Mouse (Mus musculus): ENCODE measurements at regions not wholly inside any gene's neighbourhood (a gene's known extent, or its start where the extent isn't known, plus 50 kb on each side); places are given as distances from the start of the nearest gene placed in this dataset.

- 8% methylated on average over 2 of the region's 2 CpGs for WGBS
- H3K4me1 ChIP-seq (ENCODE audit: control insufficient read depth, insufficient read depth, low read length), result no peaks in the 10 kb centered on the region
- TF ChIP-seq POLR2A (IDR thresholded peaks at IDR 0.05; ENCODE audit: extremely low read depth, insufficient read depth, low read length) (no peak), CTCF (IDR thresholded peaks at IDR 0.05; ENCODE audit: low read depth, low read length) (no peak)
Measured at GRCm38 (mm10) chr13:79285478-79285877, 1085.9 kb upstream of the Nr2f1 start.

GRCm38 (mm10) chr13:79277714-79278113, 1078.2 kb upstream of the Nr2f1 start:
- no peaks in the 10 kb centered on the region for H3K79me2 ChIP-seq (ENCODE audit: control insufficient read depth, insufficient read depth, low read length)
- no peak for TF ChIP-seq CTCF (IDR thresholded peaks at IDR 0.05; ENCODE audit: low read depth, low read length)
- TF ChIP-seq POLR2A (IDR thresholded peaks at IDR 0.05; ENCODE audit: extremely low read depth, insufficient read depth, low read length), result no peak
- H3K4me1 ChIP-seq (ENCODE audit: control insufficient read depth, insufficient read depth, low read length), result no peaks in the 10 kb centered on the region
- 62% methylated on average over 6 of the region's 6 CpGs for WGBS
- H3K27ac ChIP-seq (replicated peaks; ENCODE audit: insufficient read depth, low read depth, low read length), result no peak overlapping the region
- no peak overlapping the region for H3K9ac ChIP-seq (ENCODE audit: low read depth, low read length)
- DNase-seq (ENCODE audit: extremely low read depth, low read depth, low spot score), result no peak
- no peaks in the 10 kb centered on the region for H3K36me3 ChIP-seq (ENCODE audit: control insufficient read depth, insufficient read depth, low read length)
- no peak overlapping the region for H3K4me3 ChIP-seq (ENCODE audit: insufficient read depth, low read depth, low read length)
- H3K27me3 ChIP-seq (ENCODE audit: control insufficient read depth, insufficient read depth, low read length), result no peaks in the 10 kb centered on the region

More at GRCm38 (mm10) chr13:79285478-79285877, 1085.9 kb upstream of the Nr2f1 start:
- Histone ChIP-seq H3K79me2 (ENCODE audit: control insufficient read depth, insufficient read depth, low read length) (no peaks in the 10 kb centered on the region), H3K27me3 (ENCODE audit: control insufficient read depth, insufficient read depth, low read length) (no peaks in the 10 kb centered on the region), H3K4me3 (ENCODE audit: insufficient read depth, low read depth, low read length) (no peak overlapping the region), H3K36me3 (ENCODE audit: control insufficient read depth, insufficient read depth, low read length) (no peaks in the 10 kb centered on the region), H3K27ac (replicated peaks; ENCODE audit: insufficient read depth, low read depth, low read length) (no peak overlapping the region), H3K9ac (ENCODE audit: low read depth, low read length) (no peak overlapping the region)
- peak; percentile 69 for DNase-seq (ENCODE audit: extremely low read depth, low read depth, low spot score)

GRCm38 (mm10) chr13:79277313-79277712, 1077.8 kb upstream of the Nr2f1 start:
- no peak for TF ChIP-seq POLR2A (IDR thresholded peaks at IDR 0.05; ENCODE audit: extremely low read depth, insufficient read depth, low read length)
- H3K36me3 ChIP-seq (ENCODE audit: control insufficient read depth, insufficient read depth, low read length), result no peaks in the 10 kb centered on the region
- H3K4me3 ChIP-seq (ENCODE audit: insufficient read depth, low read depth, low read length), result no peak overlapping the region
- H3K79me2 ChIP-seq (ENCODE audit: control insufficient read depth, insufficient read depth, low read length), result no peaks in the 10 kb centered on the region
- no peaks in the 10 kb centered on the region for H3K4me1 ChIP-seq (ENCODE audit: control insufficient read depth, insufficient read depth, low read length)
- DNase-seq (ENCODE audit: extremely low read depth, low read depth, low spot score), result no peak
- 83% methylated on average over 7 of the region's 7 CpGs for WGBS
- H3K9ac ChIP-seq (ENCODE audit: low read depth, low read length), result no peak overlapping the region
- no peak overlapping the region for H3K27ac ChIP-seq (replicated peaks; ENCODE audit: insufficient read depth, low read depth, low read length)
- H3K27me3 ChIP-seq (ENCODE audit: control insufficient read depth, insufficient read depth, low read length), result no peaks in the 10 kb centered on the region

GRCm38 (mm10) chr13:79255362-79255761, 1055.8 kb upstream of the Nr2f1 start:
- no peak for TF ChIP-seq POLR2A (IDR thresholded peaks at IDR 0.05; ENCODE audit: extremely low read depth, insufficient read depth, low read length)
- no peak for TF ChIP-seq CTCF (IDR thresholded peaks at IDR 0.05; ENCODE audit: low read depth, low read length)
- no peak for DNase-seq (ENCODE audit: extremely low read depth, low read depth, low spot score)
- WGBS, result 57% methylated on average over 5 of the region's 5 CpGs
- no peaks in the 10 kb centered on the region for H3K4me1 ChIP-seq (ENCODE audit: control insufficient read depth, insufficient read depth, low read length)
- no peaks in the 10 kb centered on the region for H3K27me3 ChIP-seq (ENCODE audit: control insufficient read depth, insufficient read depth, low read length)
- no peak overlapping the region for H3K4me3 ChIP-seq (ENCODE audit: insufficient read depth, low read depth, low read length)
- no peak overlapping the region for H3K27ac ChIP-seq (replicated peaks; ENCODE audit: insufficient read depth, low read depth, low read length)
- H3K9ac ChIP-seq (ENCODE audit: low read depth, low read length), result no peak overlapping the region
- H3K36me3 ChIP-seq (ENCODE audit: control insufficient read depth, insufficient read depth, low read length), result no peaks in the 10 kb centered on the region
- no peaks in the 10 kb centered on the region for H3K79me2 ChIP-seq (ENCODE audit: control insufficient read depth, insufficient read depth, low read length)

- DNase-seq (ENCODE audit: extremely low read depth, low read depth, low spot score), result no peak
- Histone ChIP-seq H3K9ac (ENCODE audit: low read depth, low read length) (no peak overlapping the region), H3K4me1 (ENCODE audit: control insufficient read depth, insufficient read depth, low read length) (no peaks in the 10 kb centered on the region), H3K4me3 (ENCODE audit: insufficient read depth, low read depth, low read length) (no peak overlapping the region), H3K79me2 (ENCODE audit: control insufficient read depth, insufficient read depth, low read length) (no peaks in the 10 kb centered on the region), H3K27ac (replicated peaks; ENCODE audit: insufficient read depth, low read depth, low read length) (no peak overlapping the region), H3K36me3 (ENCODE audit: control insufficient read depth, insufficient read depth, low read length) (no peaks in the 10 kb centered on the region), H3K27me3 (ENCODE audit: control insufficient read depth, insufficient read depth, low read length) (no peaks in the 10 kb centered on the region)
- 67% methylated on average over 5 of the region's 5 CpGs for WGBS
- no peak for TF ChIP-seq POLR2A (IDR thresholded peaks at IDR 0.05; ENCODE audit: extremely low read depth, insufficient read depth, low read length)
- TF ChIP-seq CTCF (IDR thresholded peaks at IDR 0.05; ENCODE audit: low read depth, low read length), result no peak
Measured at GRCm38 (mm10) chr13:79252385-79252784, 1052.8 kb upstream of the Nr2f1 start.

GRCm38 (mm10) chr13:79251269-79251668, 1051.7 kb upstream of the Nr2f1 start:
- Histone ChIP-seq H3K79me2 (ENCODE audit: control insufficient read depth, insufficient read depth, low read length) (no peaks in the 10 kb centered on the region), H3K4me3 (ENCODE audit: insufficient read depth, low read depth, low read length) (no peak overlapping the region), H3K4me1 (ENCODE audit: control insufficient read depth, insufficient read depth, low read length) (no peaks in the 10 kb centered on the region), H3K36me3 (ENCODE audit: control insufficient read depth, insufficient read depth, low read length) (no peaks in the 10 kb centered on the region), H3K27me3 (ENCODE audit: control insufficient read depth, insufficient read depth, low read length) (no peaks in the 10 kb centered on the region), H3K9ac (ENCODE audit: low read depth, low read length) (no peak overlapping the region), H3K27ac (replicated peaks; ENCODE audit: insufficient read depth, low read depth, low read length) (no peak overlapping the region)
- WGBS, result 95% methylated on average over 1 of the region's 1 CpGs
- no peak for DNase-seq (ENCODE audit: extremely low read depth, low read depth, low spot score)
- TF ChIP-seq POLR2A (IDR thresholded peaks at IDR 0.05; ENCODE audit: extremely low read depth, insufficient read depth, low read length) (no peak), CTCF (IDR thresholded peaks at IDR 0.05; ENCODE audit: low read depth, low read length) (no peak)
